Mouse (Mus musculus) embryonic facial prominence, embryonic 11.5 days (tissue): ENCODE measurements around the gene Oxsr1. TPM values are rescaled to one million over a fixed set of nuclear protein-coding genes. Genes with fewer than 3 reads are reported as not detected.
"Not testable (repeated sequence)": the region's sequence is repeated elsewhere in the genome, so short reads cannot be mapped to it uniquely, and the experiment has no call there.

ENCODE experiments used
- ATAC-seq: fragments of 200-750 bp; cut with Nextera tagmentation; replicated peaks from 2 replicates; pipeline ENCODE4 v1.8.0; 2017; ENCODE audit warnings: low read depth; ENCODE audit not compliant: insufficient number of reproducible peaks, low FRiP score, low TSS enrichment
- DNase-seq: peaks from one replicate; pipeline ENCODE4 v3.0.0-alpha.2; 2015; ENCODE audit warnings: low spot score
- H3K27ac ChIP-seq: fragments of 300-500 bp; sonication (generic); replicated peaks from 2 replicates; pipeline ENCODE4 v1.5.1; 2014; ENCODE audit warnings: mild to moderate bottlenecking, low read depth, low read length, control low read depth
- H3K27me3 ChIP-seq: fragments of 300-500 bp; sonication (generic); 2 replicates; pipeline ENCODE4 v1.6.1; 2014; ENCODE audit warnings: mild to moderate bottlenecking, low read length, moderate library complexity, mixed read lengths; ENCODE audit not compliant: control insufficient read depth, insufficient read depth
- H3K36me3 ChIP-seq: fragments of 300-500 bp; sonication (generic); replicated peaks from 2 replicates; pipeline ENCODE4 v1.6.1; 2014; ENCODE audit warnings: low read depth, mild to moderate bottlenecking, low read length, moderate library complexity, mixed read lengths; ENCODE audit not compliant: control insufficient read depth, insufficient read depth
- H3K4me1 ChIP-seq: fragments of 300-500 bp; sonication (generic); 2 replicates; pipeline ENCODE4 v1.6.1; 2014; ENCODE audit warnings: low read length, mixed read lengths; ENCODE audit not compliant: control insufficient read depth, insufficient read depth
- H3K4me2 ChIP-seq: fragments of 300-500 bp; sonication (generic); 2 replicates; pipeline ENCODE4 v1.6.1; 2014; ENCODE audit warnings: low read depth, mild to moderate bottlenecking, control low read depth, low read length, moderate library complexity
- H3K4me3 ChIP-seq: fragments of 300-500 bp; sonication (generic); 2 replicates; pipeline ENCODE4 v1.5.1; 2014; ENCODE audit warnings: low read depth, low read length, control low read depth
- H3K9ac ChIP-seq: fragments of 300-500 bp; sonication (generic); replicated peaks from 2 replicates; pipeline ENCODE4 v1.6.1; 2014; ENCODE audit warnings: mild to moderate bottlenecking, control low read depth, low read length
- H3K9me3 ChIP-seq: fragments of 300-500 bp; sonication (generic); replicated peaks from 2 replicates; pipeline ENCODE4 v1.6.1; 2016; ENCODE audit warnings: mild to moderate bottlenecking, low read length, inconsistent platforms, mixed read lengths; ENCODE audit not compliant: control insufficient read depth
- WGBS: fragments of 180-500 bp; shearing (Covaris S2); extraction: QIAGEN DNeasy Blood & Tissue Kit; methylation state at CpG from one replicate; pipeline ENCODE4 v1.1.7; 2014; 5-methylcytosine and 5-hydroxymethylcytosine counted together
- polyA plus RNA-seq: library from polyadenylated mRNA; unstranded; fragments of >200 nt; fragmentation: Nextera tagmentation; extraction: Ambion mirVana; gene quantifications from 2 replicates; pipeline ENCODE4 v1.2.1, GENCODE M21; 2014

The Oxsr1 gene
- polyA plus RNA-seq, 1 experiment from 2014 or later = 15.0 TPM

GRCm38 (mm10) chr9:119265373-119266120, 56.7 kb downstream of the Oxsr1 start:
- H3K27ac ChIP-seq, ATAC-seq, H3K9me3 ChIP-seq, H3K9ac ChIP-seq, H3K4me3 ChIP-seq, DNase-seq, H3K27me3 ChIP-seq, H3K36me3 ChIP-seq, H3K4me2 ChIP-seq, H3K4me1 ChIP-seq: not testable (repeated sequence)
- 85% methylated on average over 1 of the region's 1 CpGs for WGBS

- Histone ChIP-seq H3K9ac (no peak overlapping the region), H3K4me1 (no peaks in the 10 kb centered on the region), H3K9me3 (no peaks in the 10 kb centered on the region), H3K36me3 (no peaks in the 10 kb centered on the region; the same call in 1 of the 2 replicates), H3K27ac (no peak overlapping the region), H3K4me3 (no peak overlapping the region), H3K4me2 (no peak overlapping the region), H3K27me3 (no peaks in the 10 kb centered on the region)
- DNase-seq (no peak), ATAC-seq (no peak)
- 90% methylated on average over 4 of the region's 4 CpGs for WGBS
Observed at GRCm38 (mm10) chr9:119263067-119263466, 59.2 kb downstream of the Oxsr1 start.

- DNase-seq (no peak), ATAC-seq (no peak)
- Histone ChIP-seq H3K27ac (no peak overlapping the region), H3K4me3 (no peak overlapping the region), H3K27me3 (no peaks in the 10 kb centered on the region), H3K4me2 (no peak overlapping the region), H3K36me3 (no peaks in the 10 kb centered on the region; the same call in 1 of the 2 replicates), H3K9ac (no peak overlapping the region), H3K9me3 (no peaks in the 10 kb centered on the region), H3K4me1 (no peaks in the 10 kb centered on the region)
- 97% methylated on average over 2 of the region's 2 CpGs for WGBS
Observed at GRCm38 (mm10) chr9:119260825-119261224, 61.4 kb downstream of the Oxsr1 start.

- H3K4me2 ChIP-seq = no peak overlapping the region
- no peaks in the 10 kb centered on the region for H3K9me3 ChIP-seq
- ATAC-seq (no peak), DNase-seq (no peak)
- H3K36me3 ChIP-seq = no peaks in the 10 kb centered on the region; the same call in 1 of the 2 replicates
- no peak overlapping the region for H3K4me3 ChIP-seq
- 94% methylated on average over 2 of the region's 2 CpGs for WGBS
- no peaks in the 10 kb centered on the region for H3K4me1 ChIP-seq
- no peaks in the 10 kb centered on the region for H3K27me3 ChIP-seq
- no peak overlapping the region for H3K27ac ChIP-seq
- no peak overlapping the region for H3K9ac ChIP-seq
Observed at GRCm38 (mm10) chr9:119258785-119259184, 63.4 kb downstream of the Oxsr1 start.

GRCm38 (mm10) chr9:119258128-119258527, 64.1 kb downstream of the Oxsr1 start:
- DNase-seq (no peak), ATAC-seq (no peak)
- H3K9ac ChIP-seq = no peak overlapping the region
- WGBS = 82% methylated on average over 5 of the region's 5 CpGs
- no peaks in the 10 kb centered on the region for H3K9me3 ChIP-seq
- no peak overlapping the region for H3K4me3 ChIP-seq
- no peaks in the 10 kb centered on the region; the same call in 1 of the 2 replicates for H3K36me3 ChIP-seq
- no peaks in the 10 kb centered on the region for H3K27me3 ChIP-seq
- H3K27ac ChIP-seq = no peak overlapping the region
- H3K4me1 ChIP-seq = no peaks in the 10 kb centered on the region
- H3K4me2 ChIP-seq = no peak overlapping the region

- no peak for DNase-seq
- WGBS = 95% methylated on average over 12 of the region's 12 CpGs
- no peak for ATAC-seq
- H3K4me1 ChIP-seq = no peaks in the 10 kb centered on the region
- H3K9ac ChIP-seq = no peak overlapping the region
- H3K27ac ChIP-seq = no peak overlapping the region
- H3K9me3 ChIP-seq = no peaks in the 10 kb centered on the region
- no peak overlapping the region for H3K4me2 ChIP-seq
- no peaks in the 10 kb centered on the region; the same call in 1 of the 2 replicates for H3K36me3 ChIP-seq
- H3K27me3 ChIP-seq = no peaks in the 10 kb centered on the region
- no peak overlapping the region for H3K4me3 ChIP-seq
Observed at GRCm38 (mm10) chr9:119256161-119256560, 66.1 kb downstream of the Oxsr1 start.

GRCm38 (mm10) chr9:119255096-119255495, 67.1 kb downstream of the Oxsr1 start:
- H3K9ac ChIP-seq = no peak overlapping the region

GRCm38 (mm10) chr9:119254187-119254586, 68.0 kb downstream of the Oxsr1 start:
- Histone ChIP-seq H3K9me3 (no peaks in the 10 kb centered on the region), H3K4me1 (no peaks in the 10 kb centered on the region), H3K27ac (no peak overlapping the region), H3K27me3 (no peaks in the 10 kb centered on the region), H3K9ac (no peak overlapping the region), H3K4me3 (no peak overlapping the region), H3K4me2 (no peak overlapping the region), H3K36me3 (no peaks in the 10 kb centered on the region; the same call in 1 of the 2 replicates)
- DNase-seq = no peak
- 80% methylated on average over 2 of the region's 2 CpGs for WGBS
- no peak for ATAC-seq

More at GRCm38 (mm10) chr9:119255096-119255495, 67.1 kb downstream of the Oxsr1 start:
- no peaks in the 10 kb centered on the region; the same call in 1 of the 2 replicates for H3K36me3 ChIP-seq
- H3K9me3 ChIP-seq = no peaks in the 10 kb centered on the region
- DNase-seq = no peak
- no peak overlapping the region for H3K4me3 ChIP-seq
- H3K4me2 ChIP-seq = no peak overlapping the region
- WGBS = 92% methylated on average over 1 of the region's 1 CpGs
- no peak for ATAC-seq
- no peaks in the 10 kb centered on the region for H3K4me1 ChIP-seq
- H3K27ac ChIP-seq = no peak overlapping the region
- no peaks in the 10 kb centered on the region for H3K27me3 ChIP-seq
